8 mouse cellular contexts compared by ENCODE assay signal in the genomic region with DNA sequence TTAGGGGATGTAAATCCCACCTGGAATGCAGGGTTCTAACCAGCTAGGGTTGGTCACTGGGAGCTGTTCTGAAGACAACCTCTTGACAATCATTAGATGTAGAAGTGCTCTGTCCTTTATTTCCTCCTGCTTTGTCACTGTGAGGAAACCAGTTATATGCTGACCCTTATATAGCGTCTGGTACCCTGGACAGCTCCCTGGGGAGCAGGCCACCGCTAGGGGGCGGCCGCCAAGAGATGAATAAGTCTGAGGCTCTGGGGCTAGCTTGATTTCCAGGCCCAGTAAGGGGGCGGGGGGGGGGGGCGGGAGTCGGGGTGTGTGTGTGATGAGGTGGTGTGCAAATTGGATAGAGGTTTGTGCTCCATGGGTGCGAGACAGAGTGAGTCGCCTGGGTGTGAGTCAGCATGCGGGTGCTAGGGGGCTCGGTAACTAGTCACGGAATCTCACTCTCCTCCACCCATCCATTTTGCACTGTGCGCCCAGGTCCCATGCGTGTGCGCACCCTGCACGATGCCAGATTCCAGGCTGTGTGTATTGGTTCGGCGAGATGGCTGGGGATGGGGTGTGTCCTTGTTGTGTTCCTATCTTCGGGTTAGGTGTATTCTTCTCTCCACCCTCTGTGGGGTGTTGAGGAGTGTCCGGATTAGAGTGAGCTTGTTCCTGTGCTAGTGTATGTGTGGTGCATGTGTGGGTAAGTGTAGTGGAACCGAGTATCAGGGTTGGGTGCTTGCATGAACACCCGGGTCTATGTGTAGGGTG. TPM values are rescaled to one million over a fixed set of nuclear protein-coding genes. Genes with fewer than 3 reads are reported as not detected.
DNase-seq lines count a peak whose midpoint lies in the region.

A gene (plus strand): TSS at position 635 of the 759 bp plus-strand sequence.

- intact Hi-C loops in heart, postnatal 10 days (cut with DNase I), result loop anchor here (5.0 kb wide), 1 partner anchor 171 kb away; no protein-coding TSS in a partner anchor
- intact Hi-C loops in gastrocnemius, postnatal 36 days (cut with DNase I), result no loop called here

- peak; percentile 30 for DNase-seq in urinary bladder, postnatal 25 days (ENCODE audit: low spot score)
- DNase-seq in urinary bladder, postnatal 10 days (ENCODE audit: low spot score), result no peak
- DNase-seq in embryo, embryonic 10.5 days (ENCODE audit: low spot score), result peak; percentile 84
- DNase-seq in heart, postnatal 10 days, result peak; percentile 29 to 57
- peak; percentile 37 for DNase-seq in layer of hippocampus, adult 9-11 months
- DNase-seq in lung, postnatal 4 days, result peak; percentile 33 to 38
- DNase-seq in right cerebral cortex, postnatal 14 days, result peak; percentile 78
- DNase-seq in gastrocnemius, postnatal 36 days, result no peak

RNA-seq across cellular contexts. Expression of the gene that starts here (rescaled TPM):
- total RNA-seq in heart, postnatal 10 days (2021), result not detected
- total RNA-seq in gastrocnemius, postnatal 36 days (2021), result not detected

Comparison
In these comparisons a context has a peak if more than half of its experiments do, and no peak if none do; other contexts are left out.
1. DNase-seq: peak in urinary bladder, postnatal 25 days (single experiment), embryo, embryonic 10.5 days (single experiment), layer of hippocampus, adult 9-11 months (single experiment), lung, postnatal 4 days (2 of 2) and right cerebral cortex, postnatal 14 days (single experiment); none in urinary bladder, postnatal 10 days (single experiment) and gastrocnemius, postnatal 36 days (0 of 2).
2. Peak in DNase-seq in heart, postnatal 10 days; RNA of the gene not detected or under 1 TPM.